Mouse (Mus musculus) adrenal gland, adult 2 months (tissue): ENCODE data around the gene Il1rl2. TPM values are rescaled to one million over a fixed set of nuclear protein-coding genes. Genes with fewer than 3 reads are reported as not detected.

ENCODE experiments used
- DNase-seq: peaks from one replicate; pipeline ENCODE4 v3.0.0; 2021
- polyA plus RNA-seq: library from polyadenylated mRNA; depleted of rRNA; stranded (reverse); fragments of >200 nt; gene quantifications from 2 replicates; pipeline ENCODE4 v1.2.3, GENCODE M21; 2012
- total RNA-seq, 2 experiments: library from RNA; stranded (reverse); gene quantifications; 2 replicates each; pipeline ENCODE4 v1.2.3; 2021

Il1rl2 gene
- total and polyA plus RNA-seq, 3 experiments = 0.35 to 2.6 (median 0.86) TPM

DNA sequence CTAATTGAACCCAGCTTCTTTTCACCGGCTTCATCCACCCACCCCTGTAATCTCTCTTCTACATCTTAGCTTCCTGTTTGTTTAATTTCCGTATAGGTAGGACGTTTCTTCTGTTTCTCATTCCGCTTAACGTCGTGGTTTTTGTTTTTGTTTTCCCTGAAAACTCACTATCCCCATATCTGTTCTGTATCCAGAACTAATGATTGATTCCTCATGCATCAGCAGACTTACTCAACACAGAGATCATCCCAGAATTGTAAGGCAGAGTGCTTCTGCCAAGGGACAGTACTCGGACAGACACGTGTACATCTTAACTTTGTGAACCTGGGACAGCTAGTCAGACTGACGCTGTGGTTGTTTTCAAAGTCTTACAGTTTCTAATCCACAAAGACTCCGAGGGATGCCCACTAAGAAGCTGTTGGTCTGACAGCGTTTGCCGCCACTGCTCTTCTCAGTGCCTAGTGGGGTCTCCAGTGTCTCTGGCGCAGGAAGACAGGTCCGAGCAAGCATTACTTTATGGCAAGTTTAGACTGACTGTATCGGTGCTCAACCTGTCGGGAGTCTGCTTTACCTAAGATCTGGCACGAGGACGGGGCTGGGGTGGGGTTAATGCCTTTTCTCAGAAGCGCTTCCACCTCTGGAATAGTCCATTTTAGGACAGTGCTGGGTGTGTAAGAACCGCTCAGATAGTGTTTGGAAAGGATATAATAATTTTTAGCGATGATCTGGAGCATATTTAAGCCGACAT, 719 bp downstream of the Il1rl2 start:
- no peak for DNase-seq

DNA sequence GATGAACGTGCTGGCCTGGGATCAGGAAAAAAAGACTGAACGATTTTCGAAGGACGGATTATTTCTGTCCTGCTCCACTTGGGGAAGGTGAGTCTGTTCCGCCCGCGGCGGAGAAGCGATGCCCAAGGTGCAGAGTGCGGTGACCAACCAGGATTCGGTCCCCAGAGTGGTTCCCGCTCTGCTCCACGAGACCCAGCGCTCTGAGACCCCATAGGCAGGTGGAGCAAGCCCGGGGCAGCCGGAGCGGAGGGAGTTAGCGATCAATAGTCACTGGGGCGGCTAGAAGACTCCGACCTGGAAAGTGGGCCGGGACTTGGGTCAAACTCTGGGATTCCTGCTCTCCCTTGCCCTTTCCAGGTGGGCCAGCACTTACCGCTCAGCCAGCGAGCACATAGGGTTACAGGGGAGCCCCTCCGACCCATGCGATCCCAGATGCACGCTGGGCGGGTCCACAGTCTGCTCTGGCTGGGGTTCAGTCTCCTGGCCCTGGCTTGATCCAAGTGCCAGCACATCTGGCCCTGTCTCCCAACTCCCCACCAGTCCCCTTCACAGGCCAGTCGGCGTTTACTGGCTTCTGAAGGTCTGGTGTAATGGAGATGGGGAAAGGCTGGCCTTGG, 1.4 kb downstream of the Il1rl2 start:
- DNase-seq = no peak

DNA sequence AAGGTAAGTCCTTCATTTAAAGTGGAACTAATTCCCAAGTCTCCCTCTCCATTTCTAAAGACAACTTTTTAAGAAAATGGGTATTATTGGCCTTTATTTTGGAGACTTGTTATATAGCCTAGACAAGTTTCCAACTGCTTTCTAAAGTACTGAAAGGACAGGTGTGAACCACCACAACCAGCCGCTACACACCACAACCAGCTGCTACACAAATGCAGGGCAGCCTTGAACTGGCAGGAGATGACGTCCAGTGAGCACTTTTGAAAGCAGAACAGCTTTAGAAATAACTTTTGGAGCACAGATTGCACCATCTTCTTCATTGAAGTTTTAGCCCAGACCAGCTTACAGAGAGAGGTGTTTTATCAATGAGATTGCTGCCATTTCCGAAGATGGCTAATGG, 3.2 kb downstream of the Il1rl2 start:
- DNase-seq = no peak

DNA sequence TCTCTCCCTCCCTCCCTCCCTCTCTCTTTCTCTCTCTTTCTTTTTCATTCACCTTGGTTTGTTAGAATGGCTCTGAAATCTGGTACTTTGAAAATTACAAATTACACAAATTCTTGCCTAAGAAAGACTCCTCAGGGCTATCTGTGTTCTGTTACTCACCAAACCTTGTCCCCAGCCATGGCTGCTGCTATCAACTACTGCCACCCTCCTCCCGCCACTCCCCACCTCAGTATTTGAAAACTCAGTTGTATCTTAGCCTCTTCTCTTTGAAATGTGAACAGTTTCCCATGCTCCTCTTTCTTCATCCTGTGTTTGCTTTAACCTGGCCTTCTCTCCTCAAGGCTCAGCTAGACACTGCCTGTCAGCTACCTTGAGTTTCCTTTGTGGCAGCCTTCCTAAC, 5.1 kb downstream of the Il1rl2 start:
- no peak for DNase-seq

DNA sequence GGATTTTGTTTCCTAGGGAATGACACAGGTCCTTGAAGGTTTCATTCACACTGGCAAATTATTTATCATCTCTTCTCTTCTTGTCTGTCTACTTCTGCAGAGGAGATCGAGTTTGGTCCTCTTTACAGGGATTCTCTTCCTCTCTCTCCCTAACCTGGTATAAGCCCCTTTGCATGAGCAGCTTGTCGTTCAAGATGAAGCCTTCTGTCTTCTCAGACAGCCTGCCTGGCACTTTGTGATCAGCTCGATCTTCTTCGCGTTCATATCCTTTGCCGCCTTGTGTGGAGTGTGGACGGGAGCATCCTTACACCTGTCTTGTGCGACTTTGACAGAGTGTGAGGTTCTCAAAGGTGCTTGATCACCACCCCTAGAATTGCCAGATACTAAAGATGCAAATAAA, 5.8 kb downstream of the Il1rl2 start:
- no peak for DNase-seq

DNA sequence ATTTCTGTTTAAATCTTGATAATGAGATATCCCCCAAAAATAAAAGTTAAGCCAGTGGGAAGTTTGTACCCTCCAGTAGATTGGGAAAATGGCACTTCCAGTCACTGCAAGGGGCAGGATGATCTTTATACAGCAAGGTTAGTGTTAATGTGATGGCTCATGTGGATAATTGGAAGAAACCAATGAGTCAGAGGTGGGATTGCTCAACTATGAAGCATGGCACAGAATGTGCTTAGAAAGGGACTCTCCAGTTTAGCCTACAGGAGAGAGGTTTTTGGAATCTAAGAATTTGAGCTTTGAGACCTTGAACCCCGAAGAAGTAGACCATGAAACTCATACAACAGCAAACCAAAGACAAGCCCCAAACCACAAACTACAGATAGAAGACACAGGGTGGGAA, 14.9 kb downstream of the Il1rl2 start:
- DNase-seq = peak; percentile 9

DNA sequence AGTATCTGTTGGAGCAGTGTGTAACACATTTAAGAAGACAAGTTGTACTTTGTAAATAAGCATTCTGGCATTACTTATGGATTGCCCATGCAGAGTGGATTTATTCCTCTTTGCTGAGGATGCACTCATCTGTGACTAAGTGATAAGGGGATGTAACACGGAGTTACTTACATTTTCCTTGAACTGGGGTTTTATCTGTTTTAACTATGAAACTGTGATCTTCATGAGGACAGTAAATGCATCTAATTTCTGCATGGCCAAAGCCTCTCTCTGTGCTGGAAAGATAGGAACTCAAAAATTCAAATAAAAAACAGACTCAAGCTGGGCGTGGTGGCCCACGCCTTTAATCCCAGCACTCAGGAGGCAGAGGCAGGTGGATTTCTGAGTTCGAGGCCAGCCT, 15.7 kb downstream of the Il1rl2 start:
- DNase-seq = no peak

DNA sequence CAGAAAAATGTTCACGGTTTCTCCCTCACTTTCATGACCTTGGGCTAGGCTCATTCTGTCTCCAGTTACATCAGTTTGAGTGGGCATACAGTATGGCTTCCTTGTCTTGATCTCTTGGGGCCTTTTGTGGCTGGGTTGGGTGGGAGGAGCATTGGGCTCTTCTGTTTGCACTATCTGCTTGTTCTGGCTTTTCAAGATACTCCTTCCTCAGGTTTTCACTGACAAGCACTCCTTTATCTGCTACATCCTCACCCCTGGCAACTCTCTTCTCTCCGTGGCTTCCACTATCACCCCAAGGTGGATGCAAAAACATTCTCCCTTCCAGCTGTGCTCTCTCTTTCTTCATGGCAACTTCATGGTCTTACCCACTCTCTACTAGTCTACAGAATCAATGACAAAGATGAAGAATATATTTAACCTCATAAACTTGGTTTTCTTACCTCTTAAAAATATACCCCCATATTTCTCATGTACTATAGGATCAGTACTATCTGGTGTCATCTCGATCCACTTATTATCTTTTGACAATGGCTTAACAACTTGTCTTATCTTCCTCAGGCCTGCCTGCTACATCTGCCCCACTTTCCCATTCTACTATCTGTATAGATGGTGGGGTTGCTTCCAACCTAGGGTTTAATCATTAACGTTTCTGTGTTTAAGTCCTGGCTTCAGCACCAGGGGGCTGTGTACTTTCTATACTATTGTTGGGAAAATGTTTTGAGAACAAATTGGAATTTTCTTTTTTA, 27.9 kb downstream of the Il1rl2 start:
- DNase-seq = no peak

DNA sequence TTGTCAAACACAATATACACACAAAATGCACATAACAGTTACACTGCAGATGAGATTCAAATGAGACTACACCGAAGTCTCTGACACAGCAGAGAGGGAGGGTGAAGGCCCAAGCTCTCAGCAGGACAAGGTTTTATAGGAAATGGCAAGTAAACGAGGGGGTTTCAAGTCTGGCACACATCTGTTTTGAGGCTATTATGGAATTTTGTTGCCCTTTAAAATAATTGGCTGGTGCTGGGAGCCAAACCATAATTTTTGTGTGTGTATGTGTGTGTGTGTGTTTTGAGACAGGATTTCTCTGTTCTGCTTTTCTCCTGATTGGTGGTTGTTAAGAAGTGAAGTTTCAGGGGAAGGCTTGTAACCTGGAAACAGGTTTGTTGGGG, 28.5 kb downstream of the Il1rl2 start:
- no peak for DNase-seq

DNA sequence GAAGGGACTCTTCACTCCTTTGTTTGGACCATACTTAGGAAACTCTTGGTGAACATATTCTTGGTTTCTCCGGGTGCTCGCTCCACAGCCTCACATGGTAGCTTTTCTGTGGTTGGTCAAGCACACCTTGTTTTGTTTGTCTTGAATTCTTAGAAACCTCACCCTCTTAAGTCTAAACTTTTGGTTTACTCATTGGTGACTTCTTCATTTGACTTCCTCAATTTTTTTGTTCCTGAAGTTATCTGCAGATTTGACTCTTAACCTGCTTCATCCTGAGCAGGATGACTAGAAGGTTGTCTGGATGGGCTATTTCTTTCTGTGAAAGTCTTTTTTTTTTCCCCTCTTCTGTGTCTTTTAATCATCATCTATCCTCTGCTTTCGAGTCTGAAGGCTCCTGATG, 30.3 kb downstream of the Il1rl2 start:
- no peak for DNase-seq

DNA sequence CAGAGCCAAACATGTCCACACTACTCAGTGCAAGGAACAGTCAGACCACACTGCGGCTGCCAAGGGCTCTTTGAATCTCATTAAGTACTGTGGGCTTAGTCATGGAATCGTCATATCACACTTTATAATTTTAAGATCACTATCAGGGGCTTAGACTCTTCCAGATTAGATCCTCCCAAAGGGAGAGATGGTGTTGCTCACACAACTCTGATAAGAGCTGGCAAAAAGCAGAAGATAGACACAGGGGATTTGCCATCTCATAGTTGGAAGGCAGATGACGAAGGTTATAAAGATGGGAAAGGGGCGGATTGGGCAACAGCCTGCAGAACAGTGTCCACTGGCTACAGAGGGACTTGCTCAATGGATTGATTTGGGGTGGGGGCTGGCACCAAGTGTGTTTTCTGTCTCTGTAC, 31.0 kb downstream of the Il1rl2 start:
- no peak for DNase-seq

DNA sequence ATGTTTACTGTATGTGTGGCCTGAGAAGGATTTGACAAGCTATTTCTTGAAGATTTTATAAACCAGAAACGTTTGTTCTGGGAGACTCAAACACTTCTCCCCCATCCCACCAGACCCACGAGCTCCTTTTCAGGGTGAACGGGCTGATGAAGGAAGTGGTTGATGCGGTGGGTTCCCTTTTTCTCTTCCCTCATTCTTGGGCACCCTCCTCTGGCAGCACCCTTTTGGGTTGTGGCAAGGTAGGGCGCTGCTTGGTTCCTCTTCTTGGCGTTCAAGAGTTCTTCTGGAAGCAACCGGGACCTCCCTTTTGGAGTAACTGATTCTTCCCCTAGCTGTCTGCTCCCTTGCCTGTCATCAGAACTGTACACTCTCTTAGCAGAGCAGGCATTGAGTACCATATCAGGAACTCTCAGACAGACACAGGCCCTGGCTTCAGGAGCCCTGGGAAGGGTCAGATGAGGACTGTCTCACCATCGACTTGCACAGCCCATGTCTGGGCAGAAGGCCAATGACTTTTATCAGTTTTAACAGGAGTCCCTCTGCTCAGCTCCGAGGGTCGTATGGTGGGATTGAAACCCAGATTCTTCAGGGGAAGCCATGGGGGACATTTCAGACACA, 31.6 kb downstream of the Il1rl2 start:
- peak; percentile 12 for DNase-seq

DNA sequence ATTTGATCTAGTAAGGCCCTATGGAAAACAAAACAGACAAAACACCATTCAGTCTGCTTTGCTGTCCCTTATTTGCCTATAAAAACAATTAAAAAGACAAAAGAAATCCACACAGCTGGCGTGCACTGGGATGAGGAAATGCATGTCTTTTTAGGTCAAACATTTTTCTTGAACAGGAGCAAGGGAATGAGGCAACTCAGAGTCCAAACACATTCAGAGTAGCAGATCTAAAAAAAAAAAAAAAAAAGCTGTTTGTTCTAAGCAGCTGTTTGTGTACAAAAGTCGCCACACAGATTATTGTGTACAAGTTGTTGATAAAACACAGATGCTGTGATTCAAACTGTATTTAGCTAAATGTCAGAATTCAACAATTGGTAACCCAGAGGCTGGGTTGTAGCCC, 33.5 kb downstream of the Il1rl2 start:
- DNase-seq = no peak

DNA sequence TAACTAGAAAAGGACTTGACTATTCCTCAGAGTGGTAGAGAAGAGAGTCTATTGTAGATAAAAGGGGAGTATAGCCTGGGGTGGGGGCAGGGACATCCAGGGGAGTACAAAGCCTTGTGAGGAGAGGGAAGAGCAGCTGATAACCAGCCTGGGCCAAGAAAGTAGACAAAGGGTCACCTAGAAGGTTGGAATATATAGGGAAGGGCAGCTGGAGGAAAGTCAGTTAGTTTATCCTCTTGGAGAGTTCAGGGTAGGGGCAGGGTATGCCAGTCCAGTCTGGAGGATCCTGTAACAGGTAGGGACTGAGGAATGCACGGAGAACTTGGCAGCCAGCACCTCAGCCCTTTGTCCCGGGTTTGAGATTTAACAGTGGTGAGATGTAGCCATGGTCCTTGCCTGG, 33.9 kb downstream of the Il1rl2 start:
- no peak for DNase-seq

DNA sequence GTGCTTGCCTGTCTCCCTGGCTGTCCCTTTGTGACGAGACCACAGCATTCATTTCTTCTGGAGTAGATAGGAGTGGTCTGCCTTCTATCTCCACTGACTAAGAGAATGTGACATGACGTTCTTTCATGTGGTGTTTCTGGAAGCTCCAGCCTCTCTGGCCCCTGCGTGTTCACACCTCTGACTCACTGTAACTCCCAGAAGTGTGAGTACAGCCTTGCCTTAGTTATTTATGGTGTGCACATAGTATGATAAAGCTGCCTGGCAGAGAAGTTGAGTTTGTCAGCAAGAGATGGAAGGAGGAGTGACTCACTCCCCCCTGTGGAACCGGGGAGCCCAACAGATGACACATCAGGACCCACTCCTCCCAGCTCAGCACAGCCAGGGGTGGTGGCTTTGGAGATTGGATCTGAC, 34.4 kb downstream of the Il1rl2 start:
- peak; percentile 13 for DNase-seq

DNA sequence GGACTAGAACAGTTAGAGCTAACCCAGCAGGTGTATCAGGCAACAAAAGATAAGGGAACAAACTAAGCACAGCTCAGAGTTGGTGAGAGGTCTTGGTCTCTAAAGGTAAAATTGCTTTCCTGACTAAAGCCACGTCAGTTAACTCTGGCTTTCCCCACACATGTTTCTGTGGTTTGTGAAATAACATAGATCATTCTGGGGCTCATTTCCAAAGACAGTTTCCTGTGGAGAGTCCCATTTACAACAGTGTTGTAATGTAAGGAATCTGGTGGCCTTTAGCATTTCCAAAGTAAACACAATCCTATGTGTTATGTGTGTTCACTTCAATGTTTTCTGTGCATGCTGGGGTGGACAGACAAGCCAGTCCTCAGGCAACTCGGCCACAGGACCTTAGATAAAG, 35.3 kb downstream of the Il1rl2 start:
- no peak for DNase-seq

DNA sequence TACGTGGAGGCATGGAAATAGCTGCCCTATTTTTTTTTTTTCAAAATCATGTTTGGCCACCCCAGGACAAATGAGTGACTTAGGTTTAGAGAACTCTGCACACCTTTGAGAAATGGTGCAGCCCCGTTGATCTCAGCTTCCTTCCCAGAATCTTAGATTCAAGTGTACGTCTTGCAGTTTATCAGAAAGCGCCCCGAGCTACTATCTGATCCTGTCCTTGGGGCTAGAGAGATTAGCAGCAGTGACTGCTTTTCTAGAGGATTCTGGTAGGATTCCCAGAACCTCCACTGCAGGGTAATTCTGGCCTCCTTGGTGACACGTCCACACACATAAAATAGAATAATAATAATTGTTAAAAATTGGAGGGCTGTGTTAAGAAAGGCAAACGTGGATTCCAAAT, 36.6 kb downstream of the Il1rl2 start:
- DNase-seq = no peak

DNA sequence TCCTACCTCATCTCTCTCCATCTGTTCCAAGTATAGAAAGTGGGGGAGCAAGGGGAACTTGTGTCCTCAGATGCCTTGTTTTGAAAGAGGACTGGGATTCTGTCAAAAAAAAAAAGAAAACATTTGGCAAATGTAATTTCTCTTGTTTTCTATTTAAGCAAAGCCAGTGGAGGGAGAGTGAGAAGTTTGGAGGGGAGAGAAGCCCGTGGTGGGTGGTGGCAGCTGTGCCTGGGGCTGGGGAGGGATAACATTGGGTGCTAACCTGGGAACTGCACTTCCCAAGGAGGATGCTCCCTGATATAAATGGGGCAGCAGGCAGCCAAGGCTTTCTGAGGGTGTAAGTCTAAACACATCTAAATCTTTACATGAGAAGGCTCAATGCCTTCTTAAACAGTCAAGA, 37.2 kb downstream of the Il1rl2 start:
- DNase-seq = no peak

DNA sequence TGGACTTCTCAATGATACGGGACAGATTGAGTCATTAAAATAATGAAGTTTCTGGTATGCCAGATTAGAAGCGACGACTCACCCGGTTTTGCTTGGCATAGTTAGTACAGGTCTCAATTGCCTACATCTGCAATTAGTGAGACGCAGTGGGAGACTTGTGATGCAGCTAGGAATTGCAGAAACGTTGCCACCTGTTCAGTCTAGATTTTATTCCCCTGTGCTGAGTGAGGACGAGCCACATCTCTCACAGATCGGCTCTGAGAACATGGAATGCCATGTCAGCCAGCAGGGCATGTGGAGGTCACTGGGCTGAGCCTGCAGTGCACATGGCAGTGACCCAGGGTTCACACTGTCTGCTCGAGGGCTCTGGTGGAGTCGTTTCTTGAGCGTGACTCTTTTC, 38.4 kb downstream of the Il1rl2 start:
- no peak for DNase-seq

DNA sequence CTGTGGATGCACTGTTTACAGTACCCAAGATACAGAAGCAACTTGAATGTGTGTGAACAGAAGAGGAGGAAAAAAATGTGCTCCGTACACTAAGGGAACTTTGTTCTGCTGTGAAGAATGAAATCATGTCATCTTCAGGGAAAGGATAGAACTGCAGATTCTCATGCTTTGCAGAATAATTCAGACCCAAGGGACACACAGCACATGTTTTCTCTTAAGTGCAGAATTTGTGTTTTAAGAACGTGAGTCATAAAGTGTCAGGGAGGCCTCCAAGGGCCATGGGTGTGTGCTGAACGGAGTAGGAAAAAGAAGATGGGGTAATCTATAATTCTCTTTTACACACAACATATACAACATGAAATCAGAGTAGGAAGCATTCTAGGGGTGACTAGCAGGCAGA, 48.5 kb downstream of the Il1rl2 start:
- no peak for DNase-seq

DNA sequence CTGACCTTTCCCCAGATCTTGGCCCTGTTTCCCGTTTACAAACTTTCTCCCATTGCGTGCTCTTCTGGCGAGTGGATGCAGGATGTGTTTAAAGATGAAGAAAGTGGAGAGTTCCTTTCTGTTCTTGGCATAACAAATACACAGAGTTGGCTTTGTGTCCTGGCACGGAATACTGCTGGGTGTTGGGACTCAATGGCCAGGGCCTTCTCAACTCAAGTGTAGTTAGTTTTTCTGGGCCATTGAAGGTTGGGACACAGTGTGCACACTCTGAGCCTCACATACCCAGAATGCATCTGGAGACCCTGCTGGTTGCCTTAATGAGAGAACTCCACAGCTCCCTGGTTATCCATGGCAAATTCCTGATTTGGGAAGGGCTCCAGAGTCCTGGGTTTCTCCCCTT, 50.7 kb downstream of the Il1rl2 start:
- peak; percentile 6 for DNase-seq

DNA sequence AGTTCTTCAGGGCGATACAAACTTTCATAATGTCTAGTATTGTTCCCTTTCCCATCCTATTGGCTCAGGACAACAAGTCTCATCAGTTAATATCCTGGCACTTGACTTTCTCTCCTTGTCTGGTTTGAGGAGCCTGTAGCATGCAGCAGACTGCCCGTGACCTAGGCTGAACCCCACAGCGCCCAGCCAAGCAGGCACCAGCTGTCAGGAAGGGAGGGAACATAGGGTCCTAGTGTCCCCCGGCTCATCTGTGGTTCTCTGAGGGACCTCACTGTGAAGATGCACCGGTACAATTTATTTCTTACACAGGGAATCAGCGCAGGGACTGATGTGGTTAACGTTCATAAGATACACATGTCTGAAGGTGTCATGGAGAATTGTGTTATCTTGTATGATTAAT, 52.3 kb downstream of the Il1rl2 start:
- no peak for DNase-seq

DNA sequence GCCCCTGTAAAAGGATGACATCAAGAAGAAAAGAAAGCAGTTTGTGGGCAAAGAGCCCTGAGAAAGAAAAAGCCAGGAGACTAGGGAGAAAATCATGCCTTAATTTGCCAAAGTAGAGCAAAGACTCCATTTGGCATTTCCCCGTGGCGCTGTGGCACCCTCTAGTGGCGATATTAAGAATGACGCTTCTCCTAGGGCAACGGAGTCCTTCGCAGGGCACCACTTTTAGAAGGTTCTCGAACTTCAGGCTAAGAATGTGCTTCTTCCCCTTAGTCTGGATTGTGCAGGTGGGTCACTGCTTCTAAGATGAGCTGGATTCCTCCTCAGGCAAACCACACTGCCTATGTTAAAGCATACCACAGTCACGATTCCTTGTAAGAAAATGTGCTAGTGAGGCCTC, 54.4 kb downstream of the Il1rl2 start:
- peak; percentile 45 for DNase-seq
